Mouse (Mus musculus) forebrain, embryonic 14.5 days (tissue): ENCODE results near the gene Ntsr1. TPM values are rescaled to one million over a fixed set of nuclear protein-coding genes. Genes with fewer than 3 reads are reported as not detected.

Experiments
- ATAC-seq: fragments of 200-750 bp; cut with Nextera tagmentation; 2 replicates; pipeline ENCODE4 v1.8.0; 2017; ENCODE audit warnings: mild to moderate bottlenecking, moderate library complexity
- DNase-seq: peaks from one replicate; pipeline ENCODE4 v3.0.0-alpha.2; 2015; ENCODE audit warnings: low spot score
- H3K27ac ChIP-seq: fragments of 300-500 bp; sonication (generic); 2 replicates; pipeline ENCODE4 v1.5.1; 2014; ENCODE audit warnings: low read depth, mild to moderate bottlenecking, control low read depth, low read length, moderate library complexity
- H3K27me3 ChIP-seq: fragments of 300-500 bp; sonication (generic); replicated peaks from 2 replicates; pipeline ENCODE4 v1.6.1; 2014; ENCODE audit warnings: low read length, control low read depth, mixed read lengths; ENCODE audit not compliant: control insufficient read depth, insufficient read depth
- H3K36me3 ChIP-seq: fragments of 300-500 bp; sonication (generic); 2 replicates; pipeline ENCODE4 v1.6.1; 2014; ENCODE audit warnings: low read length, control low read depth; ENCODE audit not compliant: control insufficient read depth, insufficient read depth
- H3K4me1 ChIP-seq: fragments of 300-500 bp; sonication (generic); 2 replicates; pipeline ENCODE4 v1.6.1; 2014; ENCODE audit warnings: antibody characterized with exemption, low read length, control low read depth; ENCODE audit not compliant: control insufficient read depth, insufficient read depth
- H3K4me2 ChIP-seq: fragments of 300-500 bp; sonication (generic); 2 replicates; pipeline ENCODE4 v1.6.1; 2014; ENCODE audit warnings: mild to moderate bottlenecking, control low read depth, low read length
- H3K4me3 ChIP-seq: fragments of 300-500 bp; sonication (generic); 2 replicates; pipeline ENCODE4 v1.5.1; 2014; ENCODE audit warnings: low read depth, low read length, control low read depth
- H3K9ac ChIP-seq: fragments of 300-500 bp; sonication (generic); 2 replicates; pipeline ENCODE4 v1.6.1; 2014; ENCODE audit warnings: mild to moderate bottlenecking, low read length, control low read depth, moderate library complexity
- H3K9me3 ChIP-seq: fragments of 300-500 bp; sonication (generic); replicated peaks from 2 replicates; pipeline ENCODE4 v1.6.1; 2016; ENCODE audit warnings: low read length, control low read depth, mixed read lengths; ENCODE audit not compliant: control insufficient read depth
- WGBS: fragments of 180-500 bp; shearing (Covaris S2); extraction: QIAGEN DNeasy Blood & Tissue Kit; methylation state at CpG from one replicate; pipeline ENCODE4 v1.1.7; 2014; 5-methylcytosine and 5-hydroxymethylcytosine counted together
- polyA plus RNA-seq: library from polyadenylated mRNA; unstranded; fragments of >200 nt; fragmentation: Nextera tagmentation; extraction: Ambion mirVana; gene quantifications from 2 replicates; pipeline ENCODE4 v1.2.1, GENCODE M21; 2014

Gene Ntsr1
- polyA plus RNA-seq, 1 experiment from 2014 or later: 4.4 TPM

GRCm38 (mm10) chr2:180581002-180581401 is 81.2 kb downstream of the Ntsr1 start, which contains the start of gene Mrgbp:
Gene Mrgbp, plus strand, starts transcription at chr2:180581304.
- DNase-seq (no peak), ATAC-seq (no peak)
- H3K9me3 ChIP-seq: no peaks in the 10 kb centered on the region
- peaks cover 14% of the 10 kb centered on the region for H3K36me3 ChIP-seq
- H3K27ac ChIP-seq: no peak within 1 kb of the TSS
- H3K27me3 ChIP-seq: no peaks in the 10 kb centered on the region
- peaks cover 11% of the 10 kb centered on the region for H3K4me1 ChIP-seq
- no peak within 1 kb of the TSS for H3K4me3 ChIP-seq
- H3K9ac ChIP-seq: no peak within 1 kb of the TSS
- 79% methylated on average over 3 of the region's 3 CpGs for WGBS
- no peak within 1 kb of the TSS for H3K4me2 ChIP-seq

DNA sequence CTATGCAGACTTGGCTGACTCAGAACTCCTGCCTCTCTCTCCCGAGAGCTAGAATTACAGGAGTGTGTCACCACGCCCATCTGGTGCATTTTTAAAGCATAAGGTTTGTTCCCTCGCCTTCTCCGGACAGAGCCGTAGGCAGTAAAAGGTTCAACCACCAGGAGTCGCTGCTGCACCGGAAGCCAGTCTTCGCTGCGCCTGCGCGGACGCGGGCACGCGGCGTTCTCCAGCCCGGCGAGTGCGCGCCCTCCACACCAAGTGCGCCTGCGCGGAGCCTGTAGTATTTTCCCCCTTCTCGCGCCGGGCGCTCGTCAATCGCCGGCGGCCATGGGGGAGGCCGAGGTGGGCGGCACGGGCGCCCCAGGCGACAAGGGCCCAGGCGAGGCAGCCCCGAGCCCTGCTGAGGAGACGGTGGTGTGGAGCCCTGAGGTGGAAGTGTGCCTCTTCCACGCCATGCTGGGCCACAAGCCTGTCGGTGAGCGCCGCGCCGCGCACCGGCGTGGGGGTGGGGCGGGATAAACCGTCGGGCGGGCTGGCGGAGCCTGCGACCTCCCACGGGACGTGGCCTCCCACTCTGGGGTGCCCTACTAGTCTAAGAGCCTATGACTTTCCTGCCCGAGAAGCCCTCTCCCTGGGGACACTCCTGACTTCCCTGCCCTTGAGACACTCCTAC is 82.8 kb downstream of the Ntsr1 start:
- H3K4me3 ChIP-seq: peak overlapping the region; percentile 80
- peak; percentile 83 for ATAC-seq
- H3K9ac ChIP-seq: peak overlapping the region; percentile 96
- WGBS: under 1% methylated on average over 52 of the region's 57 CpGs
- DNase-seq: peak; percentile 97
- H3K4me1 ChIP-seq: peaks cover 11% of the 10 kb centered on the region
- no peaks in the 10 kb centered on the region for H3K9me3 ChIP-seq
- H3K27me3 ChIP-seq: no peaks in the 10 kb centered on the region
- peaks cover 27% of the 10 kb centered on the region for H3K36me3 ChIP-seq
- H3K4me2 ChIP-seq: peak overlapping the region; percentile 65
- peak overlapping the region; percentile 77 for H3K27ac ChIP-seq

- ATAC-seq: no peak; the same call in 1 of the 2 replicates
- Histone ChIP-seq H3K4me2 (peak overlapping the region; percentile 65), H3K27ac (peak overlapping the region; percentile 77; the same call in 1 of the 2 replicates), H3K9me3 (no peaks in the 10 kb centered on the region), H3K9ac (peak overlapping the region; percentile 96), H3K36me3 (peaks cover 27% of the 10 kb centered on the region), H3K27me3 (no peaks in the 10 kb centered on the region), H3K4me3 (peak overlapping the region; percentile 80), H3K4me1 (peaks cover 11% of the 10 kb centered on the region)
- DNase-seq: no peak
- 29% methylated on average over 7 of the region's 7 CpGs for WGBS
Measured at GRCm38 (mm10) chr2:180583154-180583507, 83.4 kb downstream of the Ntsr1 start.

DNA sequence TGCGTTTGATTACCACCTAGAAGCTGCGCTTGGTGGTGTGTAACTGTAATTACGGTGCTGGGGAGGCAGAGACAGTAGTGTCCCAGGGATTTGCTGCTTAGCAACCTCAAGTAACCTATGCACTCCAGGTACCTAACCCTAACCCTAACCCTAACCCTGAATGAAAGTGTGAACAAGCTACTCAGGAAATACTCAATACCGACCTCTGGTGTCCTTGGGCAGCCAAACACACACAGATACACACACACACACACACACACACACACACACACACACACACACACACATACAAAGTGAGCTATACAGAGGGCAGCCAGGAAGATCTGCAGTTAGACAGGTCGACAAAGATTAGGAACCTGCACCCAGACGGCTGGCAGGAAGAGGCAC is 89.0 kb downstream of the Ntsr1 start:
- Histone ChIP-seq H3K9ac (peak overlapping the region; percentile 94), H3K27me3 (no peaks in the 10 kb centered on the region), H3K4me2 (peak overlapping the region; percentile 85), H3K9me3 (no peaks in the 10 kb centered on the region), H3K4me3 (peak overlapping the region; percentile 90), H3K36me3 (peaks cover 58% of the 10 kb centered on the region), H3K27ac (peak overlapping the region; percentile 92), H3K4me1 (peaks cover 13% of the 10 kb centered on the region)
- ATAC-seq (no peak; the same call in 1 of the 2 replicates), DNase-seq (no peak)
- 48% methylated on average over 6 of the region's 6 CpGs for WGBS

DNA sequence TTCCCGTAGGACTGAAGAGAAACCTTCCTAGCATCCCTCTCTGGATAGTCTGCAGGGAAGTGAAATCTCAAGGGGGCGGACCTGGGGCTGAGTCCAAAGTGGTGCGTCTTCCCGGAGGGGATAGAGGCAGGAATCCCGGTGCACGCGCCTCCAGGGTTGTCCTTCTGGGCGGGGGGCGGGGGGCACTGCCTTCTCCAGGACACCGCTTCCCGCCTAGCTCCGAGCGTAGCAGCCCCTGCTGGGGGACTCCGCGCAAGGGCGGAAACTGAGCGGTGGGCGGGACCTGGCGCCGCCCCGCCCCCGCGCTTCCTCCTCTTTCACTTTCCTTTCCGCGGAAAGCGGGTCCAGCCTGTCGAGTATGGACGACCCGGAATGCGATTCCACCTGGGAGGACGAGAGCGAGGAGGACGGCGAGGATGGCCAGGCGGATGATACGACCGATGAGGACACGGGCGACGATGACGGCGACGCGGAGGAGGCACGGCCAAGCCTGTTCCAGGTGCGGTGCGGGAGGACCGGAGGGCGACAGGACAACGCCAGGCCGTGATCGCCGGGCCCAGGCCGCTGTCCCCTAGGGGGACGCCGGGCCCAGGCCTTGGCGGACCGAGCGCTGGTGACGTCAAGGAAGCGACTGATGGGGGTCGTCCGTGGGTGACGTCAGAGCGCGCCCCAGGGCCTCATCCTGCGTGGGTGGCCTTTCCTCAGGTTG is 89.5 kb downstream of the Ntsr1 start, which contains the start of gene Ogfr:
Gene Ogfr (plus strand): TSS at position 123 of the 709 bp plus-strand sequence.
- Histone ChIP-seq H3K27me3 (no peaks in the 10 kb centered on the region), H3K4me3 (peak within 1 kb of the TSS; percentile 90), H3K9me3 (no peaks in the 10 kb centered on the region), H3K9ac (peak within 1 kb of the TSS; percentile 94), H3K27ac (peak within 1 kb of the TSS; percentile 92), H3K4me2 (peak within 1 kb of the TSS; percentile 85), H3K36me3 (peaks cover 63% of the 10 kb centered on the region), H3K4me1 (peaks cover 9% of the 10 kb centered on the region)
- WGBS: under 1% methylated on average over 64 of the region's 67 CpGs
- ATAC-seq (peak; percentile 94), DNase-seq (peak; percentile 89)

Other genes starting within 250 kb of the Ntsr1 start
- 376 and 523 TPM in 2 replicates for gene Rps21, start 242.6 kb upstream of the Ntsr1 start, polyA plus RNA-seq
- gene Cables2, start 226.5 kb upstream of the Ntsr1 start, polyA plus RNA-seq: 14.5 and 15.0 TPM in 2 replicates
- gene Rbbp8nl, start 210.1 kb upstream of the Ntsr1 start, polyA plus RNA-seq: not detected in 2 replicates
- not detected in 2 replicates for gene Gata5, start 165.3 kb upstream of the Ntsr1 start, polyA plus RNA-seq
- 0.74 and 1.1 TPM in 2 replicates for gene Slco4a1, start 43.7 kb upstream of the Ntsr1 start, polyA plus RNA-seq
- gene Mrgbp, start 81.3 kb downstream of the Ntsr1 start, polyA plus RNA-seq: 48.8 and 52.4 TPM in 2 replicates
- 95.6 and 100 TPM in 2 replicates for gene Ogfr, start 89.3 kb downstream of the Ntsr1 start, polyA plus RNA-seq
- 25.1 and 28.6 TPM in 2 replicates for gene Col9a3, start 97.8 kb downstream of the Ntsr1 start, polyA plus RNA-seq
- 0.15 and 0.35 TPM in 2 replicates for gene Tcfl5, start 142.7 kb downstream of the Ntsr1 start, polyA plus RNA-seq
- 21.0 and 30.8 TPM in 2 replicates for gene Dido1, start 210.0 kb downstream of the Ntsr1 start, polyA plus RNA-seq
- gene Gid8, start 210.1 kb downstream of the Ntsr1 start, polyA plus RNA-seq: 56.3 and 60.4 TPM in 2 replicates
- 0.25 TPM in 1 of 2 replicates, not detected in the other for gene Slc17a9, start 225.3 kb downstream of the Ntsr1 start, polyA plus RNA-seq